Mouse (Mus musculus): ENCODE results near the gene Blnk.

DNA sequence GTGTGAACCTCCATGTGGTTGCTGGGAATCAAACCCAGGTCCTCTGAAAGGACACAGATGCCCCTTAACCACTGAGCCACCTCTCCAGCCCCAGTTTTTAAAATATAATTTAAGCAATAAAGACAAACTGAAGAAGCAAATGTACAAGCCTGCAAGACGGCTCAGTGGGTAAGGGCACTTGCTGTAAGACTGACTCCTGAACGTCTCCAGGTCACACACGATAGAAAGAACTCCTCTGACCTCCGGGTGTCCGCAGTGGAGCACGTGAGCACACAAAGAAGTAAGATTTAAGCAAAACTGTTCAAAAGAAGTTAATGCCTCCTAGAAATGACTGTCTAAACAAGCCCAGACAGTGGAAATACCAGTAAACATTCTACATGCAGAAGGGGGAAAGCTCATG lies 2.4 kb upstream of the Blnk start:
- TF ChIP-seq TAL1 (IDR thresholded peaks at IDR 0.05; ENCODE audit: low read length) = no peak
- no peak for TF ChIP-seq GATA1 (IDR thresholded peaks at IDR 0.05; ENCODE audit: low read length)
